Mouse (Mus musculus) c-Kit-negative CD71-positive TER-119-positive erythroid progenitor cells, embryonic 14.5 days (primary cell): Measurements from ENCODE around the gene Spocd1.

ENCODE experiments used
- DNase-seq: peaks from one replicate; pipeline ENCODE4 v3.0.0-alpha.2; 2013; ENCODE audit warnings: low read depth, low spot score

Gene Spocd1

GRCm38 (mm10) chr4:129918464-129918863, 10.6 kb upstream of the Spocd1 start:
- no peak for DNase-seq

- DNase-seq: no peak
Measured at GRCm38 (mm10) chr4:129918901-129919300, 10.1 kb upstream of the Spocd1 start.

- no peak for DNase-seq
Measured at GRCm38 (mm10) chr4:129920542-129921313, 8.3 kb upstream of the Spocd1 start.

- DNase-seq: no peak
Measured at GRCm38 (mm10) chr4:129921314-129921587, 7.8 kb upstream of the Spocd1 start.

GRCm38 (mm10) chr4:129924143-129924542, 4.9 kb upstream of the Spocd1 start:
- no peak for DNase-seq

- no peak for DNase-seq
Measured at GRCm38 (mm10) chr4:129924694-129925093, 4.4 kb upstream of the Spocd1 start.

GRCm38 (mm10) chr4:129926544-129926943, 2.5 kb upstream of the Spocd1 start:
- DNase-seq: no peak

GRCm38 (mm10) chr4:129927091-129927490, 2.0 kb upstream of the Spocd1 start:
- DNase-seq: no peak

- DNase-seq: peak; percentile 28
Measured at GRCm38 (mm10) chr4:129928124-129928751, 811 bp upstream of the Spocd1 start.

GRCm38 (mm10) chr4:129933696-129934095, 4.6 kb downstream of the Spocd1 start:
- DNase-seq: no peak

- no peak for DNase-seq
Measured at GRCm38 (mm10) chr4:129934177-129934855, 5.3 kb downstream of the Spocd1 start.

GRCm38 (mm10) chr4:129951359-129951821, 22.3 kb downstream of the Spocd1 start:
- no peak for DNase-seq

GRCm38 (mm10) chr4:129952241-129952810, 23.3 kb downstream of the Spocd1 start:
- DNase-seq: no peak

- no peak for DNase-seq
Measured at GRCm38 (mm10) chr4:129954527-129954926, 25.5 kb downstream of the Spocd1 start.

GRCm38 (mm10) chr4:129960180-129960944, 31.3 kb downstream of the Spocd1 start:
- no peak for DNase-seq

- no peak for DNase-seq
Measured at GRCm38 (mm10) chr4:129965294-129965693, 36.2 kb downstream of the Spocd1 start.

- no peak for DNase-seq
Measured at GRCm38 (mm10) chr4:129966201-129966600, 37.2 kb downstream of the Spocd1 start.

GRCm38 (mm10) chr4:129967024-129968014, 38.3 kb downstream of the Spocd1 start:
- no peak for DNase-seq

- DNase-seq: no peak
Measured at GRCm38 (mm10) chr4:129970168-129970567, 41.1 kb downstream of the Spocd1 start.

GRCm38 (mm10) chr4:129970861-129971260, 41.8 kb downstream of the Spocd1 start:
- no peak for DNase-seq
